Mouse (Mus musculus): ENCODE results near the gene Gng10. TPM values are rescaled to one million over a fixed set of nuclear protein-coding genes. Genes with fewer than 3 reads are reported as not detected.
A peak's percentile ranks its signal among the peaks of the same experiment; 100 is the strongest.

Gng10 gene
- polyA plus RNA-seq, 1 experiment = 0.59 TPM

DNA sequence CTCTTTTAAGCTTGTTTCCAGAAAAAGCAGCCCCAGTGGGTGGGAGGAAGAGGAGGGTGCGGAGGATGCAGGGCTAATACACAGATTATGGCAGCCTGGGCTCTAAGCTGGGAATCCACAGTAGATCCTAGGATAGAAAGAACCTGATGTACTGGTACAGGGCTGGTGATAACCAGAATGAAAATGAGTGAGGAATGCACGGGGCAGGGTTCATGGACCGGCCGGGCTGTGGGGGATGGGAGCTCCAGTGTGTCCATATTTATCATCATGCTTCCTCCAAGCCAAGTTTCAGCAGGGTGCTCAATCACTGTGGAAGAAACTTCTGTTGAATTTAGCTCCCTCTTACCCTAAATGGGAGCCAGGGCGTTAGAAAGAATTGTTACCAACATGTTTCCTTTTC, 37.8 kb upstream of the Gng10 start:
- Histone ChIP-seq H3K4me1 (ENCODE audit: control insufficient read depth) (peaks cover 37% of the 10 kb centered on the region), H3K27me3 (ENCODE audit: control insufficient read depth) (no peaks in the 10 kb centered on the region), H3K4me3 (replicated peaks) (no peak overlapping the region), H3K36me3 (ENCODE audit: control insufficient read depth) (no peaks in the 10 kb centered on the region), H3K9me3 (ENCODE audit: control insufficient read depth, low read length) (no peaks in the 10 kb centered on the region)
- TF ChIP-seq TAL1 (IDR thresholded peaks at IDR 0.05; ENCODE audit: low read length) (no peak), GATA1 (IDR thresholded peaks at IDR 0.05; ENCODE audit: low read length) (no peak)

DNA sequence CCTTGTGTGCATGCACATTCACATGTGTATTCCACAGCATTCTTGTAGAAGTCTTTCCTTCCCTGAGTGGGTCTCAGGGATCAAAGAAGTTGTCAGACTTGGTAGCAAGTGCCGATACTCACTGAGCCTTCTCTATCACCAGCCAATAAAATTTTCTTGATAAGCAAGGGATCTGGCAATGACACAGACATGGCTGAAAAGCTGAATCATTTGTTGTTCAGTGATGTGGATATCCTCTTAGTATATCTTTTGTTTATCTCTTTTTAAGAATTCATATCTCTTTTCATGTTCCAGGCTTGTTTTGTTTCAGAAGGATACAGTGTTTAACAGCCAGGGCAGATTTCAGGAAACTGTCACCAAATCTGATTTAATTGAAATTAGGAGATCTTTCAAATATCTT, 36.2 kb upstream of the Gng10 start:
- Histone ChIP-seq H3K9me3 (ENCODE audit: control insufficient read depth, low read length) (no peaks in the 10 kb centered on the region), H3K36me3 (ENCODE audit: control insufficient read depth) (no peaks in the 10 kb centered on the region), H3K4me1 (ENCODE audit: control insufficient read depth) (peaks cover 36% of the 10 kb centered on the region), H3K4me3 (replicated peaks) (no peak overlapping the region), H3K27me3 (ENCODE audit: control insufficient read depth) (no peaks in the 10 kb centered on the region)
- no peak for TF ChIP-seq GATA1 (IDR thresholded peaks at IDR 0.05; ENCODE audit: low read length)
- no peak for TF ChIP-seq TAL1 (IDR thresholded peaks at IDR 0.05; ENCODE audit: low read length)

DNA sequence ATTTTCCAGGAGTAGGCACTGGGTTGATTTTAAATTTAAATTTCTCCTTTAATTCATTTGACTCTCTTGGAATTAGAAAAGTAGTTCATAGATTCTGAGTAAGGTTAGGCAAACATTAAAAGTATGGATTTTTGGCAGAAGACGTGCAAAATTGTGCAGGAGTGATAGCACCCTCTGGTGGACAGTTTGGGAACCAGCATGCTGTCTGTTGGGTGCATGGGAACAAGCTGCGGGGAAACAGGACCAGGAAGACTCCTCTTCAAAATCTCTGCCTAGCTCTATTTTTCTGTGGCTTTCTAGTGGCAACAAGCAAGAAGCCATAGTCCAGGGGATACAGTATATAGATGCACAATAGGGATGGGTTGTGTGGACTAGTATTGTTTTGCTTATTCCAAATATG, 35.2 kb upstream of the Gng10 start:
- no peaks in the 10 kb centered on the region for H3K36me3 ChIP-seq (ENCODE audit: control insufficient read depth)
- H3K27me3 ChIP-seq (ENCODE audit: control insufficient read depth) = no peaks in the 10 kb centered on the region
- no peak overlapping the region for H3K4me3 ChIP-seq (replicated peaks)
- peaks cover 40% of the 10 kb centered on the region for H3K4me1 ChIP-seq (ENCODE audit: control insufficient read depth)
- TF ChIP-seq TAL1 (IDR thresholded peaks at IDR 0.05; ENCODE audit: low read length) = no peak
- no peak for TF ChIP-seq GATA1 (IDR thresholded peaks at IDR 0.05; ENCODE audit: low read length)
- no peaks in the 10 kb centered on the region for H3K9me3 ChIP-seq (ENCODE audit: control insufficient read depth, low read length)

DNA sequence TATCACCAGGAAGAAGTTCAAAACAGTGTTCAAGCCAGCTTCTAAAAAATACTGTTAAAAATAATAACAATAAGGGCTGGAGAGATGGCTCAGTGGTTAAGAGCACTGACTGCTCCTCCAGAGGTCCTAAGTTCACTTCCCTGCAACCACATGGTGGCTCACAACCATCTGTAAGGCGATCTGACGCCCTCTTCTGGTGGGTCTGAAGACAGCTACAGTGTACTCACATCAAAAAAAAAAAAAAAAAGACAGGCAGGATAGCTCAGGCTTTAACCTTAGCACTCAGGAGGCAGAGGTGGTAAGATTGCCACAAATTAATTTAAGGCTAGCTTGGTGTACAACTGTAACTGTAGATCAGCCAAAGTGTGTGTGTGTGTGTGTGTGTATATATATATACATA, 34.3 kb upstream of the Gng10 start:
- no peaks in the 10 kb centered on the region for H3K36me3 ChIP-seq (ENCODE audit: control insufficient read depth)
- no peak overlapping the region for H3K4me3 ChIP-seq (replicated peaks)
- TF ChIP-seq TAL1 (IDR thresholded peaks at IDR 0.05; ENCODE audit: low read length) (no peak), GATA1 (IDR thresholded peaks at IDR 0.05; ENCODE audit: low read length) (no peak)
- no peaks in the 10 kb centered on the region for H3K9me3 ChIP-seq (ENCODE audit: control insufficient read depth, low read length)
- H3K27me3 ChIP-seq (ENCODE audit: control insufficient read depth) = no peaks in the 10 kb centered on the region
- peaks cover 40% of the 10 kb centered on the region for H3K4me1 ChIP-seq (ENCODE audit: control insufficient read depth)

DNA sequence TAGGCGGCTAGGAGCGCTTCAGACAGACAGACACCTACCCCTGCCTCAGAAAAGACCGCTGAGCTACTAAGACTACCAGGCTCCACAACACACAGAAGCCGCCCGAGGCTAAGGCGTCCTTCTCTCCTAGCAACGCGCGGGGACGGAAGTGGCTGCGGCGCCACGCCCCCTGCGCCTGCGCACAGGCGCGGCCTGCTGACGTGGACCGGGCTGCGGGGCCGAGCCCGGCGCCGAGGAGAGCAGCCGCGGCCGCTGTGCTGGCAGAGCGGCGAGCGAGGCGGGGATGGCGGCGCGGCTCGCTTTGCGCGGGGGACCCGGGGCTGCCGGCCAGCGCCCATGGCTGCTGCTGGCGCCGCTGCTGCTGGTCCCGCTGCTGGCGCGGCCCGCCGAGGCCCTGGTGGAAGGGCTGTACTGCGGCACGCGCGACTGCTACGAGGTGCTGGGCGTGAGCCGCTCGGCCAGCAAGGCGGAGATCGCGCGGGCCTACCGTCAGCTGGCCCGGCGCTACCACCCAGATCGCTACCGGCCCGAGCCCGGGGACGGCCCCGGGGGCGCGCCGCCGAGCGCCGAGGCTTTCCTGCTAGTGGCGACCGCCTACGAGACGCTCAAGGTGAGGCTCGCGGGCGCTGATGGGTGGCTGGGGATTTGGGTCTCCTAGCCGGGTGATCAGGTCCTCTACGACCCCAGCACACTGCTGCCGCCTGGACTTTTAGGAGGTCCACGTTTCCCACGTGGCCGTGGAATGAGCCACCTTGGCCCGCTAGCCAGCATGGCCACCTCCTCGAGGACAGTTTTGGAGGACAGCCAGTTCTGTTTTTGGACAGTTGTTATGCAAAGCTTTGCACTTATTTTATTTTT, 31.7 kb upstream of the Gng10 start, which contains the start of gene Gm20503:
Gm20503 (plus strand) TSS at position 263 of the 858 bp plus-strand sequence.
- H3K4me1 ChIP-seq (ENCODE audit: control insufficient read depth) = peaks cover 54% of the 10 kb centered on the region
- H3K4me3 ChIP-seq (replicated peaks) = peak within 1 kb of the TSS; percentile 97
- no peaks in the 10 kb centered on the region for H3K36me3 ChIP-seq (ENCODE audit: control insufficient read depth)
- no peaks in the 10 kb centered on the region for H3K9me3 ChIP-seq (ENCODE audit: control insufficient read depth, low read length)
- H3K27me3 ChIP-seq (ENCODE audit: control insufficient read depth) = no peaks in the 10 kb centered on the region
- TF ChIP-seq GATA1 (IDR thresholded peaks at IDR 0.05; ENCODE audit: low read length) (no peak), TAL1 (IDR thresholded peaks at IDR 0.05; ENCODE audit: low read length) (no peak)

- H3K9me3 ChIP-seq (ENCODE audit: control insufficient read depth, low read length) = no peaks in the 10 kb centered on the region
- peak overlapping the region; percentile 97 for H3K4me3 ChIP-seq (replicated peaks)
- H3K36me3 ChIP-seq (ENCODE audit: control insufficient read depth) = no peaks in the 10 kb centered on the region
- H3K27me3 ChIP-seq (ENCODE audit: control insufficient read depth) = no peaks in the 10 kb centered on the region
- peaks cover 55% of the 10 kb centered on the region for H3K4me1 ChIP-seq (ENCODE audit: control insufficient read depth)
- TF ChIP-seq GATA1 (IDR thresholded peaks at IDR 0.05; ENCODE audit: low read length) (no peak), TAL1 (IDR thresholded peaks at IDR 0.05; ENCODE audit: low read length) (no peak)
Observed at GRCm38 (mm10) chr4:59003806-59004200, 31.1 kb upstream of the Gng10 start.

DNA sequence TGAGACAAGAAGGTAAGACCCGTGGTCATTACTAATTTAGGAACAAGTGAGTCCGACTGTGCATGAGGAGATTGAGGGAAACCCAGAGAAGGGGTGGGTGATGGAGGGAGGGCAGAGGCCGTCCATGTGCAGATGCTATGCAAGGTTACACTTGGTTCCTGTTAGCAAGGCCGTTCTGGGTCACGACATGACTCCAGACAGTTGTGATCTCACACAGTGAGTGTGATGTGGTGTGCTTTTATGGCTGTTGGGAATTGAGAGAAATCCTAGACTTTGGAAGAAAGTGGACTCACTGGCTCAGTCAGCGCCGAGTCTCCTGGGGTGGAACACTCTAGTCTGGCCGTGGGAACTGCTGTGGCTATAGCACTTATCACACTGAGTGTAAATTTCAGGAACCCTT, 28.7 kb upstream of the Gng10 start:
- no peak overlapping the region for H3K4me3 ChIP-seq (replicated peaks)
- no peaks in the 10 kb centered on the region for H3K36me3 ChIP-seq (ENCODE audit: control insufficient read depth)
- H3K4me1 ChIP-seq (ENCODE audit: control insufficient read depth) = peaks cover 71% of the 10 kb centered on the region
- TF ChIP-seq GATA1 (IDR thresholded peaks at IDR 0.05; ENCODE audit: low read length) = no peak
- no peak for TF ChIP-seq TAL1 (IDR thresholded peaks at IDR 0.05; ENCODE audit: low read length)
- H3K27me3 ChIP-seq (ENCODE audit: control insufficient read depth) = no peaks in the 10 kb centered on the region
- H3K9me3 ChIP-seq (ENCODE audit: control insufficient read depth, low read length) = no peaks in the 10 kb centered on the region

DNA sequence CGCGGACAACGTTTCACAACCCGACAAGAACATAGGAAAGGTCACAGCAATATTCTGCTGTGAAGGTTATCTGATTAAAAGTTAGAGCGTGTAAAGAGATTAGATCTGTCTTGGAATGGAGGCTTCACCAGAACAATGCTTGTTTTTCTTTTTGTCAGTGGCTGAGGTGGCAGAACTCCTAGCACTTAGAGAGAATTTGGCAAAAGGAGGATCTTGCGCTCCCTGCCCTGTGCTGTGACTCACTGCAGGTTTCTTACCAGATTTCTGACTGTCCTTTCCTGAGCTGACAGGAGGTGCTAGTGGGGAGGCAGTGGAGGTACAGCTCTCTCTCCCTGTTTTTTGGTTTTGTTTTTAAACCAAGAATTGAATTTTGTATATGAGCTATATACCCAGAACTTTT, 27.9 kb upstream of the Gng10 start:
- Histone ChIP-seq H3K27me3 (ENCODE audit: control insufficient read depth) (no peaks in the 10 kb centered on the region), H3K4me1 (ENCODE audit: control insufficient read depth) (peaks cover 77% of the 10 kb centered on the region), H3K36me3 (ENCODE audit: control insufficient read depth) (no peaks in the 10 kb centered on the region), H3K9me3 (ENCODE audit: control insufficient read depth, low read length) (no peaks in the 10 kb centered on the region), H3K4me3 (replicated peaks) (no peak overlapping the region)
- no peak for TF ChIP-seq TAL1 (IDR thresholded peaks at IDR 0.05; ENCODE audit: low read length)
- TF ChIP-seq GATA1 (IDR thresholded peaks at IDR 0.05; ENCODE audit: low read length) = no peak

DNA sequence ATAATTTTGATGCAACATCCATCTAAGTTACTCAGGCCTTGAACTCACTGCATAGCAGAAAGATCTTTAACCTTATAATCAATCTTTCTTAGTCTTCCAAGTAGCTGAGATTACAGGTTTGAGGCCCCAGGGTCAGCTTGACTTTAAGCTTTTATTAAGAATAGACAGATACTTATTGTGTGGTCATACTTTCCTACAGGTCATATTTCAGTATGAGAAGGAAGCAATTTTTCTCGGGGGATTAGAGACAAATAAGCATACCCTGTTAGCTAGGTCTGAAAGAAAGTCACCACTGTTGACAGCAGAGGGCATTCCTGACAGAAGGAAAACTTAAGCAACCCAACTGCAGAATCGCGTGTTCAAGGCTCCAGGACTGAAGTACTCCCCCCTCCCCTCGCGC, 26.9 kb upstream of the Gng10 start:
- Histone ChIP-seq H3K27me3 (ENCODE audit: control insufficient read depth) (no peaks in the 10 kb centered on the region), H3K4me1 (ENCODE audit: control insufficient read depth) (peaks cover 70% of the 10 kb centered on the region), H3K36me3 (ENCODE audit: control insufficient read depth) (no peaks in the 10 kb centered on the region), H3K9me3 (ENCODE audit: control insufficient read depth, low read length) (no peaks in the 10 kb centered on the region), H3K4me3 (replicated peaks) (no peak overlapping the region)
- TF ChIP-seq GATA1 (IDR thresholded peaks at IDR 0.05; ENCODE audit: low read length) = no peak
- TF ChIP-seq TAL1 (IDR thresholded peaks at IDR 0.05; ENCODE audit: low read length) = no peak

Measured in erythroblast, embryonic 14.5 days (primary cell).